Mouse (Mus musculus) kidney, adult 2 months (tissue): ENCODE data around the gene Gm9044.
"Not testable (repeated sequence)": the region's sequence is repeated elsewhere in the genome, so short reads cannot be mapped to it uniquely, and the experiment has no call there.

Experiments used
- CTCF ChIP-seq: fragments of 200-500 bp; conservative IDR thresholded peaks from 2 replicates; pipeline ENCODE4 v1.5.1; 2011; ENCODE audit warnings: low read depth, mild to moderate bottlenecking, control low read depth, low read length, moderate library complexity, mixed read lengths; ENCODE audit not compliant: insufficient read depth, insufficient read length
- POLR2A ChIP-seq: fragments of 200-500 bp; IDR thresholded peaks from one replicate; pipeline ENCODE4 v1.6.1; 2011; ENCODE audit warnings: low read depth, low read length, control low read depth

DNA sequence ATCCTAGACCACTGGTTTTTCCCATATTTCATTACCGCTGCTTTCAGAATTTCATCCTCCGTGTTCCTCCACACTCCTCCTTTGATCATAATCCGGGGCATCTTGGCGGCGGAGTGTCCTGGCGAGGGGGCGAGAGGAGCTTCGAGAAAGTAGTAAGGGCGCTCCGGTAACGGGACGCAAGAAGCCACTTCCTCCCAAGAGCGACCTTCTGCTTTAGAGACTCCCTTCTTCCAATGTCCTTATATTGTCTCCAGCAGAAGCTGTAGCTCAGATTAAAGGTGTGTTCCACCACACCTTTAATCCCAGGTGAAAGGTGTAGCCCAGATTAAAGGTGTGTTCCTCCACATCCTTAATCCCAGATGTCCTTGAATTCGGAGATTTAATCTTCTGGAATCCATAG is at the start of gene Gm9044:
- not testable (repeated sequence) for TF ChIP-seq POLR2A, CTCF
